Mouse (Mus musculus): ENCODE measurements around the gene Slc25a1.

- no peak for TF ChIP-seq TAL1 (IDR thresholded peaks at IDR 0.05; ENCODE audit: low read length)
- TF ChIP-seq GATA1 (IDR thresholded peaks at IDR 0.05; ENCODE audit: low read length) = no peak
These were observed 10.2 kb upstream of the Slc25a1 start for GRCm38 (mm10) chr16:17938187-17938586.

All from erythroblast, embryonic 14.5 days (primary cell).